ENCODE assay signal across 19 mouse cellular contexts in genomic region chr2:30402351-30402826, GRCm38 (mm10). TPM values are rescaled to one million over a fixed set of nuclear protein-coding genes. Genes with fewer than 3 reads are reported as not detected.
DNase-seq lines count a peak whose midpoint lies in the region; ATAC-seq and TF ChIP-seq lines count a peak whose summit lies in the region.
"Had no signal": no experiment of that assay in that cellular context is flagged by ENCODE, and none has a peak within 500 bp of the region (broad histone marks: within the 10 kb centered on the region; RNA-seq: fewer than 3 reads in every experiment).

No protein-coding gene starts in this region.

- peaks cover 96% of the 10 kb centered on the region for H3K36me3 ChIP-seq in forebrain, embryonic 10.5 days (replicated peaks)
- H3K36me3 ChIP-seq in forebrain, embryonic 11.5 days (ENCODE audit: control insufficient read depth, insufficient read depth, low read length) = no peaks in the 10 kb centered on the region; the same call in 1 of the 2 replicates

- H3K4me3 ChIP-seq in forebrain, embryonic 10.5 days = no peak overlapping the region
- H3K4me3 ChIP-seq in forebrain, embryonic 11.5 days (ENCODE audit: low read depth, low read length) = no peak overlapping the region
- no peak overlapping the region for H3K4me3 ChIP-seq in layer of hippocampus, adult 2 months
- H3K4me3 ChIP-seq: forebrain, embryonic 13.5 days; intestine, embryonic 15.5 days; liver, embryonic 15.5 days; neural tube, embryonic 12.5 days had no signal

- H3K27ac ChIP-seq in forebrain, embryonic 10.5 days = peak overlapping the region; percentile 25; the same call in 1 of the 2 replicates
- no peak overlapping the region for H3K27ac ChIP-seq in forebrain, embryonic 11.5 days (ENCODE audit: low read depth, low read length)
- peak overlapping the region; percentile 57; the same call in 1 of the 2 replicates for H3K27ac ChIP-seq in layer of hippocampus, adult 2 months
- H3K27ac ChIP-seq: forebrain, embryonic 13.5 days; intestine, embryonic 15.5 days; liver, embryonic 15.5 days; neural tube, embryonic 12.5 days; stomach, postnatal 0 days had no signal

- H3K27me3 ChIP-seq in forebrain, embryonic 10.5 days (ENCODE audit: poor library complexity, severe bottlenecking) = no peaks in the 10 kb centered on the region
- H3K27me3 ChIP-seq in forebrain, embryonic 11.5 days (ENCODE audit: control insufficient read depth, insufficient read depth, low read length) = no peaks in the 10 kb centered on the region
- H3K27me3 ChIP-seq: forebrain, embryonic 13.5 days; intestine, embryonic 15.5 days; liver, embryonic 15.5 days; neural tube, embryonic 12.5 days had no signal

- no peak overlapping the region for H3K4me2 ChIP-seq in forebrain, embryonic 11.5 days (ENCODE audit: low read depth, low read length, severe bottlenecking)
- H3K4me2 ChIP-seq: forebrain, embryonic 13.5 days; intestine, embryonic 15.5 days; liver, embryonic 15.5 days; neural tube, embryonic 12.5 days had no signal

- no peak for TF ChIP-seq CTCF in layer of hippocampus, adult 2 months (conservative IDR thresholded peaks at IDR 0.05)

- no peak overlapping the region for H3K9ac ChIP-seq in forebrain, embryonic 11.5 days (ENCODE audit: low read length)
- H3K9ac ChIP-seq: forebrain, embryonic 13.5 days; intestine, embryonic 15.5 days; liver, embryonic 15.5 days; neural tube, embryonic 12.5 days had no signal

- peaks cover 44% of the 10 kb centered on the region for H3K4me1 ChIP-seq in forebrain, embryonic 10.5 days
- peaks cover 11% of the 10 kb centered on the region for H3K4me1 ChIP-seq in forebrain, embryonic 11.5 days (replicated peaks; ENCODE audit: control insufficient read depth, insufficient read depth, low read length)
- H3K4me1 ChIP-seq: intestine, embryonic 15.5 days; liver, embryonic 15.5 days had no signal

- DNase-seq in forebrain, embryonic 10.5 days (ENCODE audit: extremely low spot score, low spot score) = no peak
- DNase-seq in forebrain, embryonic 11.5 days (ENCODE audit: low spot score) = no peak
- no peak for DNase-seq in layer of hippocampus, adult 2 months (ENCODE audit: low spot score in 2 of 2)
- DNase-seq in layer of hippocampus, postnatal 36 days = no peak
- DNase-seq in cerebellum, postnatal 14 days = peak; percentile 68 to 79
- peak; percentile 86 for DNase-seq in skeletal muscle tissue, adult 2 months (ENCODE audit: low read depth, low spot score)
- DNase-seq in lung, postnatal 10 days = no peak
- DNase-seq: adrenal gland, postnatal 25 days; B cell, adult 2 months; kidney, postnatal 14 days; lung, postnatal 4 days; midbrain, embryonic 14.5 days; spleen, adult 18-20 months; thymus, postnatal 36 days had no signal

- no peak for ATAC-seq in forebrain, embryonic 11.5 days (replicated peaks; ENCODE audit: low FRiP score)
- ATAC-seq: forebrain, embryonic 13.5 days; intestine, embryonic 15.5 days had no signal

- WGBS in forebrain, embryonic 10.5 days = 95% methylated on average over 9 of the region's 9 CpGs
- WGBS in forebrain, embryonic 11.5 days = 87% methylated on average over 9 of the region's 9 CpGs

- H3K9me3 ChIP-seq in forebrain, embryonic 10.5 days = no peaks in the 10 kb centered on the region
- no peaks in the 10 kb centered on the region for H3K9me3 ChIP-seq in forebrain, embryonic 11.5 days (ENCODE audit: control insufficient read depth, low read length)
- H3K9me3 ChIP-seq: forebrain, embryonic 13.5 days; intestine, embryonic 15.5 days; liver, embryonic 15.5 days; neural tube, embryonic 12.5 days had no signal

RNA-seq across cellular contexts. Expression of gene Dolpp1, which starts 10.3 kb away (rescaled TPM):
- 54.8 and 60.1 TPM in 2 replicates for polyA plus RNA-seq in forebrain, embryonic 10.5 days (2016; fragmentation: Nextera tagmentation; extraction: Ambion mirVana)
- 47.9 and 53.6 TPM in 2 replicates for polyA plus RNA-seq in forebrain, embryonic 11.5 days (2014; fragmentation: Nextera tagmentation; extraction: Ambion mirVana)
- 10 to 100 TPM; 22.8 to 24.0 TPM for total RNA-seq in layer of hippocampus, adult 2 months (2021)
- total RNA-seq in layer of hippocampus, postnatal 36 days (2021) = 10 to 100 TPM; 26.8 to 28.6 TPM

RNA-seq across cellular contexts. Expression of gene Crat, which starts 13.2 kb away (rescaled TPM):
- 23.2 and 23.6 TPM in 2 replicates for polyA plus RNA-seq in forebrain, embryonic 10.5 days (2016; fragmentation: Nextera tagmentation; extraction: Ambion mirVana)
- 25.8 and 30.0 TPM in 2 replicates for polyA plus RNA-seq in forebrain, embryonic 11.5 days (2014; fragmentation: Nextera tagmentation; extraction: Ambion mirVana)
- total RNA-seq in layer of hippocampus, adult 2 months (2021) = 10 to 100 TPM; 50.9 to 51.6 TPM
- total RNA-seq in layer of hippocampus, postnatal 36 days (2021) = 10 to 100 TPM; 42.5 to 46.1 TPM

RNA-seq across cellular contexts. Expression of gene Ptpa, which starts 13.4 kb away (rescaled TPM):
- 149 and 165 TPM in 2 replicates for polyA plus RNA-seq in forebrain, embryonic 10.5 days (2016; fragmentation: Nextera tagmentation; extraction: Ambion mirVana)
- polyA plus RNA-seq in forebrain, embryonic 11.5 days (2014; fragmentation: Nextera tagmentation; extraction: Ambion mirVana) = 90.0 and 94.5 TPM in 2 replicates
- 100 to 1,000 TPM; 152 to 168 TPM for total RNA-seq in layer of hippocampus, adult 2 months (2021)
- total RNA-seq in layer of hippocampus, postnatal 36 days (2021) = 100 to 1,000 TPM; 166 to 168 TPM

RNA-seq across cellular contexts. Expression of gene Miga2, which starts 38.4 kb away (rescaled TPM):
- 29.9 and 30.9 TPM in 2 replicates for polyA plus RNA-seq in forebrain, embryonic 10.5 days (2016; fragmentation: Nextera tagmentation; extraction: Ambion mirVana)
- polyA plus RNA-seq in forebrain, embryonic 11.5 days (2014; fragmentation: Nextera tagmentation; extraction: Ambion mirVana) = 26.3 and 26.6 TPM in 2 replicates
- 100 to 1,000 TPM; 112 to 120 TPM for total RNA-seq in layer of hippocampus, adult 2 months (2021)
- 100 to 1,000 TPM; 108 to 121 TPM for total RNA-seq in layer of hippocampus, postnatal 36 days (2021)

RNA-seq across cellular contexts. Expression of gene Sh3glb2, which starts 43.3 kb away (rescaled TPM):
- polyA plus RNA-seq in forebrain, embryonic 10.5 days (2016; fragmentation: Nextera tagmentation; extraction: Ambion mirVana) = 76.9 and 82.0 TPM in 2 replicates
- polyA plus RNA-seq in forebrain, embryonic 11.5 days (2014; fragmentation: Nextera tagmentation; extraction: Ambion mirVana) = 69.4 and 72.9 TPM in 2 replicates
- 100 to 1,000 TPM; 287 to 288 TPM for total RNA-seq in layer of hippocampus, adult 2 months (2021)
- total RNA-seq in layer of hippocampus, postnatal 36 days (2021) = 100 to 1,000 TPM; 255 to 284 TPM

Comparison
In these comparisons a context has a peak if more than half of its experiments do, and no peak if none do; other contexts are left out.
1. DNase-seq: peak in cerebellum, postnatal 14 days (2 of 2) and skeletal muscle tissue, adult 2 months (single experiment); none in forebrain, embryonic 10.5 days (single experiment), forebrain, embryonic 11.5 days (single experiment), layer of hippocampus, adult 2 months (0 of 2), layer of hippocampus, postnatal 36 days (0 of 2) and lung, postnatal 10 days (single experiment).